Mouse (Mus musculus): Measurements from ENCODE around the gene Mfsd13b. TPM values are rescaled to one million over a fixed set of nuclear protein-coding genes. Genes with fewer than 3 reads are reported as not detected.
A peak's percentile ranks its signal among the peaks of the same experiment; 100 is the strongest.

Gene Mfsd13b
- polyA plus RNA-seq, 1 experiment from 2014 or later, result not detected

- Histone ChIP-seq H3K4me3 (ENCODE audit: low read depth, low read length) (no peak overlapping the region), H3K27me3 (ENCODE audit: control insufficient read depth, insufficient read depth, low read length) (no peaks in the 10 kb centered on the region), H3K9me3 (replicated peaks; ENCODE audit: control insufficient read depth, low read length) (no peaks in the 10 kb centered on the region), H3K27ac (replicated peaks; ENCODE audit: low read depth, low read length) (no peak overlapping the region), H3K36me3 (replicated peaks; ENCODE audit: control insufficient read depth, insufficient read depth, low read depth, low read length) (no peaks in the 10 kb centered on the region; the same call in none of the 2 replicates), H3K4me1 (ENCODE audit: control insufficient read depth, insufficient read depth, low read length) (no peaks in the 10 kb centered on the region), H3K9ac (replicated peaks; ENCODE audit: low read length) (no peak overlapping the region), H3K4me2 (ENCODE audit: low read depth, low read length) (no peak overlapping the region)
- WGBS, result 95% methylated on average over 4 of the region's 4 CpGs
- ATAC-seq (replicated peaks; ENCODE audit: insufficient number of reproducible peaks, low FRiP score, low TSS enrichment, low read depth) (no peak), DNase-seq (ENCODE audit: low spot score) (no peak)
Observed at GRCm38 (mm10) chr7:121053071-121053470, 70.8 kb downstream of the Mfsd13b start.

GRCm38 (mm10) chr7:121059477-121060218 lies 77.3 kb downstream of the Mfsd13b start:
- Histone ChIP-seq H3K4me2 (ENCODE audit: low read depth, low read length) (no peak overlapping the region), H3K27me3 (ENCODE audit: control insufficient read depth, insufficient read depth, low read length) (no peaks in the 10 kb centered on the region), H3K27ac (replicated peaks; ENCODE audit: low read depth, low read length) (no peak overlapping the region), H3K9me3 (replicated peaks; ENCODE audit: control insufficient read depth, low read length) (no peaks in the 10 kb centered on the region), H3K36me3 (replicated peaks; ENCODE audit: control insufficient read depth, insufficient read depth, low read depth, low read length) (no peaks in the 10 kb centered on the region; the same call in 1 of the 2 replicates), H3K4me3 (ENCODE audit: low read depth, low read length) (no peak overlapping the region), H3K4me1 (ENCODE audit: control insufficient read depth, insufficient read depth, low read length) (no peaks in the 10 kb centered on the region), H3K9ac (replicated peaks; ENCODE audit: low read length) (no peak overlapping the region)
- ATAC-seq (replicated peaks; ENCODE audit: insufficient number of reproducible peaks, low FRiP score, low TSS enrichment, low read depth), result no peak
- WGBS, result 80% methylated on average over 6 of the region's 6 CpGs
- DNase-seq (ENCODE audit: low spot score), result no peak

- Histone ChIP-seq H3K27ac (replicated peaks; ENCODE audit: low read depth, low read length) (no peak overlapping the region), H3K4me2 (ENCODE audit: low read depth, low read length) (no peak overlapping the region), H3K27me3 (ENCODE audit: control insufficient read depth, insufficient read depth, low read length) (no peaks in the 10 kb centered on the region), H3K4me1 (ENCODE audit: control insufficient read depth, insufficient read depth, low read length) (no peaks in the 10 kb centered on the region), H3K36me3 (replicated peaks; ENCODE audit: control insufficient read depth, insufficient read depth, low read depth, low read length) (no peaks in the 10 kb centered on the region; the same call in 1 of the 2 replicates), H3K4me3 (ENCODE audit: low read depth, low read length) (no peak overlapping the region), H3K9me3 (replicated peaks; ENCODE audit: control insufficient read depth, low read length) (no peaks in the 10 kb centered on the region), H3K9ac (replicated peaks; ENCODE audit: low read length) (no peak overlapping the region)
- ATAC-seq (replicated peaks; ENCODE audit: insufficient number of reproducible peaks, low FRiP score, low TSS enrichment, low read depth), result no peak
- DNase-seq (ENCODE audit: low spot score), result peak; percentile 12
- WGBS, result 68% methylated on average over 4 of the region's 4 CpGs
Observed at GRCm38 (mm10) chr7:121064309-121064708, 82.0 kb downstream of the Mfsd13b start.

Other genes with a start within 250 kb of the Mfsd13b start
- 0.13 and 0.24 TPM in 2 replicates for gene Vwa3a, start 243.2 kb upstream of the Mfsd13b start, polyA plus RNA-seq (2014; fragmentation: Nextera tagmentation; extraction: Ambion mirVana)
- not detected in 2 replicates for gene Gm5737, start 170.1 kb upstream of the Mfsd13b start, polyA plus RNA-seq (2014; fragmentation: Nextera tagmentation; extraction: Ambion mirVana)
- gene Eef2k, start 139.7 kb upstream of the Mfsd13b start, polyA plus RNA-seq (2014; fragmentation: Nextera tagmentation; extraction: Ambion mirVana), result 8.7 and 10.6 TPM in 2 replicates
- gene Polr3e, start 64.8 kb upstream of the Mfsd13b start, polyA plus RNA-seq (2014; fragmentation: Nextera tagmentation; extraction: Ambion mirVana), result 22.7 and 22.8 TPM in 2 replicates
- 12.7 and 14.7 TPM in 2 replicates for gene Cdr2, start 197 bp upstream of the Mfsd13b start, polyA plus RNA-seq (2014; fragmentation: Nextera tagmentation; extraction: Ambion mirVana)
- gene Mettl9, start 51.9 kb downstream of the Mfsd13b start, polyA plus RNA-seq (2014; fragmentation: Nextera tagmentation; extraction: Ambion mirVana), result 272 and 293 TPM in 2 replicates
- gene Igsf6, start 92.1 kb downstream of the Mfsd13b start, polyA plus RNA-seq (2014; fragmentation: Nextera tagmentation; extraction: Ambion mirVana), result 0.70 and 0.91 TPM in 2 replicates
- not detected in 2 replicates for gene Otoa, start 99.1 kb downstream of the Mfsd13b start, polyA plus RNA-seq (2014; fragmentation: Nextera tagmentation; extraction: Ambion mirVana)

All from embryonic facial prominence, embryonic 11.5 days (tissue).